Mouse (Mus musculus) midbrain, embryonic 13.5 days (tissue): ENCODE results near the gene Lypd5. TPM values are rescaled to one million over a fixed set of nuclear protein-coding genes. Genes with fewer than 3 reads are reported as not detected.

ENCODE experiments used
- ATAC-seq: fragments of 200-750 bp; cut with Nextera tagmentation; 2 replicates; pipeline ENCODE4 v1.8.0; 2017; ENCODE audit warnings: mild to moderate bottlenecking, moderate TSS enrichment, moderate library complexity
- H3K27ac ChIP-seq: fragments of 300-500 bp; sonication (generic); 2 replicates; pipeline ENCODE4 v1.5.1; 2015; ENCODE audit warnings: inconsistent platforms, mild to moderate bottlenecking, moderate library complexity
- H3K27me3 ChIP-seq: fragments of 300-500 bp; sonication (generic); 2 replicates; pipeline ENCODE4 v1.6.1; 2015; ENCODE audit warnings: mild to moderate bottlenecking, inconsistent platforms
- H3K36me3 ChIP-seq: fragments of 300-500 bp; sonication (generic); 2 replicates; pipeline ENCODE4 v1.6.1; 2015; ENCODE audit warnings: mild to moderate bottlenecking, inconsistent platforms
- H3K4me1 ChIP-seq: fragments of 300-500 bp; sonication (generic); replicated peaks from 2 replicates; pipeline ENCODE4 v1.6.1; 2015; ENCODE audit warnings: inconsistent platforms
- H3K4me2 ChIP-seq: fragments of 300-500 bp; sonication (generic); replicated peaks from 2 replicates; pipeline ENCODE4 v1.6.1; 2015; ENCODE audit warnings: moderate library complexity, mild to moderate bottlenecking, inconsistent platforms
- H3K4me3 ChIP-seq: fragments of 300-500 bp; sonication (generic); replicated peaks from 2 replicates; pipeline ENCODE4 v1.5.1; 2015; ENCODE audit warnings: mild to moderate bottlenecking, inconsistent platforms
- H3K9ac ChIP-seq: fragments of 300-500 bp; sonication (generic); replicated peaks from 2 replicates; pipeline ENCODE4 v1.6.1; 2015; ENCODE audit warnings: mild to moderate bottlenecking, inconsistent platforms
- H3K9me3 ChIP-seq: fragments of 300-500 bp; sonication (generic); 2 replicates; pipeline ENCODE4 v1.6.1; 2016; ENCODE audit warnings: mild to moderate bottlenecking, inconsistent platforms
- WGBS: fragments of 180-500 bp; shearing (Covaris S2); methylation state at CpG from one replicate; pipeline ENCODE4 v1.1.7; 2015; 5-methylcytosine and 5-hydroxymethylcytosine counted together
- polyA plus RNA-seq: library from polyadenylated mRNA; unstranded; fragments of >200 nt; fragmentation: Nextera tagmentation; extraction: Ambion mirVana; gene quantifications from 2 replicates; pipeline ENCODE4 v1.2.1, GENCODE M21; 2015

Gene Lypd5
- polyA plus RNA-seq, 1 experiment from 2014 or later, result not detected

GRCm38 (mm10) chr7:24364827-24365226 is 15.8 kb downstream of the Lypd5 start:
- WGBS, result 26% methylated on average over 10 of the region's 10 CpGs
- peak; percentile 82 for ATAC-seq

GRCm38 (mm10) chr7:24365258-24366014 is 16.4 kb downstream of the Lypd5 start:
- Histone ChIP-seq H3K36me3 (no peaks in the 10 kb centered on the region), H3K9ac (no peak overlapping the region), H3K27me3 (0 out of 2 replicates have a peak, but pooled peaks cover 4% of the 10 kb centered on the region), H3K27ac (no peak overlapping the region), H3K4me2 (no peak overlapping the region), H3K9me3 (no peaks in the 10 kb centered on the region), H3K4me3 (no peak overlapping the region), H3K4me1 (0 out of 2 replicates have a peak, but pooled peaks cover 2% of the 10 kb centered on the region)
- ATAC-seq, result peak; percentile 38
- 87% methylated on average over 5 of the region's 5 CpGs for WGBS

More at GRCm38 (mm10) chr7:24364827-24365226, 15.8 kb downstream of the Lypd5 start:
- H3K27me3 ChIP-seq, result 0 out of 2 replicates have a peak, but pooled peaks cover 4% of the 10 kb centered on the region
- H3K4me2 ChIP-seq, result no peak overlapping the region
- no peaks in the 10 kb centered on the region for H3K9me3 ChIP-seq
- no peak overlapping the region for H3K9ac ChIP-seq
- H3K36me3 ChIP-seq, result no peaks in the 10 kb centered on the region
- no peak overlapping the region for H3K27ac ChIP-seq
- H3K4me3 ChIP-seq, result no peak overlapping the region
- no peaks in the 10 kb centered on the region for H3K4me1 ChIP-seq

- Histone ChIP-seq H3K4me2 (no peak overlapping the region), H3K4me1 (0 out of 2 replicates have a peak, but pooled peaks cover 2% of the 10 kb centered on the region), H3K9ac (no peak overlapping the region), H3K4me3 (no peak overlapping the region), H3K27me3 (0 out of 2 replicates have a peak, but pooled peaks cover 4% of the 10 kb centered on the region), H3K27ac (no peak overlapping the region), H3K9me3 (no peaks in the 10 kb centered on the region), H3K36me3 (no peaks in the 10 kb centered on the region)
- 85% methylated on average over 15 of the region's 15 CpGs for WGBS
- ATAC-seq, result no peak
Observed at GRCm38 (mm10) chr7:24366716-24367632, 18.0 kb downstream of the Lypd5 start.

DNA sequence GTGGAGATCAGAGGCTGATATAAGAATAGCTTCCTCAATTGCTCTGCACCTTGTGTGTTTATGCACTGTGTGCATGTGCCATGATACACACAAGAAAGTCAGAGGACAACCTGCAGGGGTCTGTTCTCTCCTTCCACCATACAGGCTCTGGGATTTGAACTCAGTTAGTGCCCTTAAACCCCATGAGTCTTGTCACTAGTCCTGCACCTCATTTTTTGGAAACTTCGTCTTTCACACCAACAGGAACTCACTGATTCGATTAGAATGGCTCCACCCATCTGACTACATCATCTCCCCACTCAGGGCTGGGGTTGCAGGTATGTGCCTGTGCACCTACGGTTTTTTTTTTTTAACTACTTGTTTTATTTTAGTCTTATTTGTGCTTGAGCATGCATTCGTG is 19.2 kb downstream of the Lypd5 start:
- H3K36me3 ChIP-seq, result no peaks in the 10 kb centered on the region
- 0 out of 2 replicates have a peak, but pooled peaks cover 4% of the 10 kb centered on the region for H3K27me3 ChIP-seq
- no peak for ATAC-seq
- no peak overlapping the region for H3K27ac ChIP-seq
- no peak overlapping the region for H3K9ac ChIP-seq
- no peaks in the 10 kb centered on the region for H3K9me3 ChIP-seq
- H3K4me3 ChIP-seq, result no peak overlapping the region
- 66% methylated on average over 4 of the region's 4 CpGs for WGBS
- H3K4me2 ChIP-seq, result no peak overlapping the region
- peaks cover 5% of the 10 kb centered on the region for H3K4me1 ChIP-seq

DNA sequence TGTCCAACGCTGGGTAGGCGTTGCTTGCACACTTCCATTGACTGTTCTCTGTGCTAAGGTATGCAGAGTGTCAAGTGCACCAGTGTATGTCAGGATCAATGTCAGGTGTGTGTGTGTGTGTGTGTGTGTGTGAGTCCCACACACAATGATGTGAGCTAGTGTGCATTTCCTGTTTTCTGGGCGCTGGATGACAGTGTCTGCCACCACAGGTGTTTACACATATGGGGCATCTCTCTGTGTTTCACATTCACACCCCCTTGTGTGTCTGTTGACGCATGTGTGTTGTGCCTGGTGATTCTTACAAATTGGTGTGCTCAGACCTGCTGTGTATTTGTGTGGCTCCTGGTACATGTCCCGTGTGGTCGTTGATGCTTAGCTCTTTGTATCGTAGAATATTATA is 19.9 kb downstream of the Lypd5 start:
- WGBS, result 90% methylated on average over 7 of the region's 7 CpGs

DNA sequence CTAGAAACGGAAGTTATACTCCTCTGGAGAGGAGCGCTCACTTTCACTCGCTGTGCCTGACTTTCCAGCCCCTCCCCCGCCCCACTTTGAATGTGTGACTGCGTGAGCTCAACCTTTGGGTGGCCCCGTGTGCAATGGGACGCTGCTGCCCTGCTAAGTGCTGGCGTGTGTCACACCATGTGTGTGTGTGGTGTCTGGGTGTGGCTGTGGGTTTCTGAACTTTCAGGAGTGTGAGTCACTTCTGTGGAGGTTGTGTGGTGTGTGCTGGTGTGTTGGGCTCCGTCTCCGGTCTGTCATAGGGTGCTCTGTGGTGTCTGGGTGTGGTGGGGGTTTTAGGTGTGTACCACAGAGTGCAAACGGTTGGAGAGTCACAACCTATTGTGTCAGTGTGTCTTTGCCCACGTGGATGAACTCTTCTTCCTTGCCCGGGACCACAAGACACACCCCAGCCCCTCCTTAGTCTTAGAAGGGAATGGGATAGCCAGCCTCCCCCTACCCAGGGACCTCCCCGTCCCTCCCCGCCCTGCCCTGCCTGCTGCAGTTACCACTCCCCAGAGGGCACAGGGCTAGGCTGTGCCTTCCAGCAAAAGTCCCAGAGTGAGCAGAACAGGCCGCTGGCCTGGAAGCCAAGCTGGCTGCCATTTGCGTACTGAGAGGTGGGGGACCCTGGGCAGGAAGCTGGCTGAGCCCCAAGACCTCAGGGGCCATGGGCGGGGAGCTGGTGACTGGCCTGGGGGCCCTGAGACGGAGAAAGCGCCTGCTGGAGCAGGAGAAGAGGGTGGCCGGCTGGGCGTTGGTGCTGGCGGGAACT is 20.9 kb downstream of the Lypd5 start, which contains the start of gene Kcnn4:
TSS of gene Kcnn4 (plus strand) at position 533 of the 811 bp plus-strand sequence.
- no peak within 1 kb of the TSS for H3K4me2 ChIP-seq
- peaks cover 15% of the 10 kb centered on the region for H3K4me1 ChIP-seq
- no peak within 1 kb of the TSS for H3K4me3 ChIP-seq
- H3K9me3 ChIP-seq, result no peaks in the 10 kb centered on the region
- 50% methylated on average over 23 of the region's 23 CpGs for WGBS
- no peak within 1 kb of the TSS for H3K9ac ChIP-seq
- H3K27ac ChIP-seq, result no peak within 1 kb of the TSS
- ATAC-seq, result no peak
- no peaks in the 10 kb centered on the region for H3K36me3 ChIP-seq
- no peaks in the 10 kb centered on the region for H3K27me3 ChIP-seq

More for the DNA sequence above, 19.9 kb downstream of the Lypd5 start:
- Histone ChIP-seq H3K36me3 (no peaks in the 10 kb centered on the region), H3K4me3 (no peak overlapping the region), H3K4me2 (no peak overlapping the region), H3K4me1 (peaks cover 12% of the 10 kb centered on the region), H3K9ac (no peak overlapping the region), H3K27me3 (0 out of 2 replicates have a peak, but pooled peaks cover 4% of the 10 kb centered on the region), H3K27ac (no peak overlapping the region), H3K9me3 (no peaks in the 10 kb centered on the region)
- no peak for ATAC-seq

DNA sequence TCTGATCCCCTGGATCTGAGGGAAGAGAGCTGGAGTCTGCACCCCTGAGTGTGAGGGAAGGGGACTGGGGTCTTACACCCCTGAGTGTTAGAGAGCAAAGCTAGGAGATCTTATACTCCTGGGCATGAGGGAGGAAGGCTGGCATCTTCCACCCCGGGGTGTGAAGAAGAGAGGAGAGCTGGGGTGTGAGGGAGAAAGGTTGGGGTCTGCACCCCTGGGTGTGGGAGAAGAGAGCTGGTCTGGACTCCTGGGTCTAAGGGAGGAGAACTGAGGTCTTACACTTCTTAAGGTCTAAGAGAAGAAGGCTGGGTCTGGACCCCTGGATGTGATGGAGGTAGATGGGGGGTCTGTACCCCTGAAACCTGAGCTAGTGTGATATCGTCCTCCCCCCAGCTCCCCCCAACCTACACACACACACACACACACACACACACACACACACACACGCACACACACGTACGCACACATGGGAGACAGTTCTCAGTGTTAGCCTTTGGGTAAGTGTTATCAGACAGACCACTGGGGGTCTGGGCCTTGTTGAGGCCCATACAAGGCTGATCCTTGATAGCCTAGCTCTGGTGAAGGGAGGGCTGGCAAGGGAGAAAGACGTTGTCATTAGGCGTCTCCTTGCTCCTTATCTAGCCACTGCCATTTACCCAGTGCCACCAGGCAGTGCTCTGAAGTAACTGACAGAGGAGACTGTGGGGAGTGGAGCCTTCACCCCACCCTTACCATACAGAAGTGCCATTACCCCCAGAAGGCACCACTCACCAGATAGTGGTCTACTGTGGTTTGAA is 22.2 kb downstream of the Lypd5 start:
- Histone ChIP-seq H3K9ac (no peak overlapping the region), H3K4me1 (peaks cover 15% of the 10 kb centered on the region), H3K36me3 (no peaks in the 10 kb centered on the region), H3K4me3 (no peak overlapping the region), H3K27ac (no peak overlapping the region), H3K9me3 (no peaks in the 10 kb centered on the region), H3K4me2 (no peak overlapping the region), H3K27me3 (no peaks in the 10 kb centered on the region)
- 76% methylated on average over 7 of the region's 7 CpGs for WGBS
- ATAC-seq, result no peak

DNA sequence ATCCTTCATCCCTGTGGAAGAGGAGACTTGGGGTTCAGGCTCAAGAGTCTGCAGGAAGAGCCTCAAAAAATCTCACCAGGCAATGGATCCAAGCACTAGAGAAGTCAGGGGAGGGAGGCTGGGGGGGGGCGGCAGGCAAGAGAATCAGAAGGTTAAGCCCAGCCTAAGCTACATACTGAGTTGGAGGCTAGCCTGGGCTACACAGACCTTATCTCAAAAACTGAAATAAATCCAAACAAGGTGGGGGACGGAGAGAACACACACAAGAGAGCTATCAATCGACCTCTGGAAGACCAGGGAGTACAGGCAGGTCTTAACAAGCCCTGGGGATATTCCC is 22.8 kb downstream of the Lypd5 start:
- Histone ChIP-seq H3K9me3 (no peaks in the 10 kb centered on the region), H3K27me3 (peaks cover 4% of the 10 kb centered on the region), H3K4me1 (peaks cover 15% of the 10 kb centered on the region), H3K4me2 (no peak overlapping the region), H3K27ac (no peak overlapping the region), H3K36me3 (no peaks in the 10 kb centered on the region), H3K9ac (no peak overlapping the region), H3K4me3 (no peak overlapping the region)
- no peak for ATAC-seq
- 66% methylated on average over 3 of the region's 3 CpGs for WGBS

GRCm38 (mm10) chr7:24372300-24372699 is 23.3 kb downstream of the Lypd5 start:
- H3K27me3 ChIP-seq, result peaks cover 10% of the 10 kb centered on the region

DNA sequence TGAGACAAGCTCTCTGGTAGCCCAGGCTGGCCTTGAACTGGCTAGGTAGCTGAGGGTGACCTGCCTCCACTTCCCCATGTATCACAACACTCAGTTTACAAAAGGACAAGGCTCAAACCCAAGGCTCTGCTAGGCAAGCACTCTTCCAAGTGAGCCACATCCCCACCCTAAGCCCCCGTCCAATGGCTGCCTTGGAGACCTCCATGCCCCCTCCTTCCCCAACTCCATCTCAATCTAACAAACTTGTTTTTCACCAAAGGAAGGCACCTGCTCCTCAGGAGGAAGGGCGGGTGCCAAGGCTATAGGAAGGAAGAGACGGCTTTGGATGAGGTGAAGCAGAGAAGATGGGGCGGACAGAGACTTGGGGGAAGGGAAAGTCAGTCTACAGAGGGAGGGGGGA is 23.8 kb downstream of the Lypd5 start:
- no peak for ATAC-seq
- Histone ChIP-seq H3K4me3 (no peak overlapping the region), H3K27me3 (peaks cover 13% of the 10 kb centered on the region), H3K4me2 (no peak overlapping the region), H3K9ac (no peak overlapping the region), H3K27ac (peak overlapping the region; percentile 12; the same call in 1 of the 2 replicates), H3K9me3 (no peaks in the 10 kb centered on the region), H3K4me1 (peaks cover 22% of the 10 kb centered on the region), H3K36me3 (no peaks in the 10 kb centered on the region)
- WGBS, result 71% methylated on average over 4 of the region's 4 CpGs

More at GRCm38 (mm10) chr7:24372300-24372699, 23.3 kb downstream of the Lypd5 start:
- 89% methylated on average over 9 of the region's 11 CpGs for WGBS
- H3K9ac ChIP-seq, result no peak overlapping the region
- no peak overlapping the region for H3K4me2 ChIP-seq
- H3K4me1 ChIP-seq, result peaks cover 20% of the 10 kb centered on the region
- H3K36me3 ChIP-seq, result no peaks in the 10 kb centered on the region
- no peak overlapping the region for H3K4me3 ChIP-seq
- no peak for ATAC-seq
- no peaks in the 10 kb centered on the region for H3K9me3 ChIP-seq
- H3K27ac ChIP-seq, result no peak overlapping the region
